Mouse (Mus musculus) lung, adult 2 months (tissue): ENCODE data around the gene B4galt5.

Source experiments
- CTCF ChIP-seq: fragments of 200-500 bp; IDR thresholded peaks from 2 replicates; pipeline ENCODE4 v1.5.1; 2011; ENCODE audit warnings: mild to moderate bottlenecking, low read length, control low read depth; ENCODE audit not compliant: insufficient read depth
- POLR2A ChIP-seq: fragments of 200-500 bp; IDR thresholded peaks from 2 replicates; pipeline ENCODE4 v1.6.1; 2011; ENCODE audit warnings: low read depth, mild to moderate bottlenecking, control low read depth, low read length, borderline replicate concordance; ENCODE audit errors: extremely low read depth

DNA sequence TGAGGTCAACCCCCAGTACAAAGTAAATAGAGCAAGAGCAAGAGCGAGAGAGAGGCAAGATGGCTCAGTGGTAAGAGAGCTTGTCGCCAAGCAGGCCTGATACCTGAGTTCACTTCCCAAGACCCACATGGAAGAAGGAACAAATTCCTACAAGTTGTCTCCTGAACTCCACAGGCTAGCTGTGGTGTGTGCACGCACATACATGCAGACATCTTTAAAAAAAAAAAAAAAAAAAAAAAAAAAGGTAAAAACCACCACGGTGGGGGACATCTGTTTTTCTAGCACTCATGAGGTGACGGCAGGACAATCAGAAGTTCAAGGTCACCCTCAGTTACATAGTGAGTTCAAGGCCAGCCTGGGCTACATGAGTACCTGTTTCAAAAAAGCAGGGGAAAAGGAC is 26.7 kb upstream of the B4galt5 start:
- TF ChIP-seq CTCF (no peak), POLR2A (no peak)
